Mouse (Mus musculus): ENCODE results near the gene Clcn5. TPM values are rescaled to one million over a fixed set of nuclear protein-coding genes. Genes with fewer than 3 reads are reported as not detected.

Clcn5 gene
- polyA plus RNA-seq, 1 experiment = 14.8 TPM

DNA sequence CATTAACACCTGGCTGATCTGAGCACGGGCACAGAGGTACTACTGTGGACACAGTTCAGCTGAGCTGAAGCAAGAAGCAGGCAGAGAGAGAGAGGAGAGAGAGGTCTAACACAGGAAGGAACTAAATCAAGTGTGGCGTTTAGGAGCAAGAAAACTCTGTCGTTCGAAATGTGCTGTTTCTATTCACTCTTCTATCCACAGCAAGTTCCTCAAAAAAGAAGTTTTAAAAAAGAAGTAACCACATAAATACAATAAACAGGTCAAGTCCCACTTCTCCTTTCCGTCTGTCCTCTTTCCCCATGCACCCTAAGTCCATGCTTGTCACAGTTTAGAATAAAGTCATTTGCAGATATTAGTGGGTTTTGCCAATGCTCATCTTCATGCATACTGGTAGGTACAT, 150.4 kb downstream of the Clcn5 start:
- H3K79me3 ChIP-seq (ENCODE audit: low read depth) = no peaks in the 10 kb centered on the region
- H3K4me3 ChIP-seq (ENCODE audit: insufficient read depth, poor library complexity, severe bottlenecking) = no peak overlapping the region
- TF ChIP-seq CEBPB (IDR thresholded peaks at IDR 0.05; ENCODE audit: low read depth) (no peak), MYOD1 (IDR thresholded peaks at IDR 0.05; ENCODE audit: control insufficient read depth, insufficient read length, low read depth) (no peak), MAX (IDR thresholded peaks at IDR 0.05) (no peak), FOSL1 (IDR thresholded peaks at IDR 0.05; ENCODE audit: insufficient read depth, low read length, poor library complexity, severe bottlenecking) (no peak), CTCF (IDR thresholded peaks at IDR 0.05; ENCODE audit: control insufficient read depth, insufficient read depth, insufficient read length) (no peak), MYOG (IDR thresholded peaks at IDR 0.05; ENCODE audit: control insufficient read depth, extremely low read depth, insufficient read length) (no peak), USF1 (IDR thresholded peaks at IDR 0.05; ENCODE audit: low read depth) (no peak)
- H3K27me3 ChIP-seq (ENCODE audit: control insufficient read depth, insufficient read depth, insufficient read length) = no peaks in the 10 kb centered on the region
- H3K79me2 ChIP-seq (ENCODE audit: control insufficient read depth, insufficient read depth) = no peaks in the 10 kb centered on the region
- H3ac ChIP-seq (ENCODE audit: control insufficient read depth, insufficient read length, low read depth) = no peak overlapping the region
- peaks cover 13% of the 10 kb centered on the region for H3K36me3 ChIP-seq (ENCODE audit: control insufficient read depth, insufficient read depth)

GRCm38 (mm10) chrX:7157976-7158375, 161.2 kb downstream of the Clcn5 start:
- no peak for TF ChIP-seq USF1 (IDR thresholded peaks at IDR 0.05; ENCODE audit: low read depth)
- no peak for TF ChIP-seq MAX (IDR thresholded peaks at IDR 0.05)
- no peak for TF ChIP-seq CEBPB (IDR thresholded peaks at IDR 0.05; ENCODE audit: low read depth)
- TF ChIP-seq MYOG (IDR thresholded peaks at IDR 0.05; ENCODE audit: control insufficient read depth, extremely low read depth, insufficient read length) = no peak
- TF ChIP-seq MYOD1 (IDR thresholded peaks at IDR 0.05; ENCODE audit: control insufficient read depth, insufficient read length, low read depth) = no peak
- no peak for TF ChIP-seq FOSL1 (IDR thresholded peaks at IDR 0.05; ENCODE audit: insufficient read depth, low read length, poor library complexity, severe bottlenecking)
- no peak for TF ChIP-seq CTCF (IDR thresholded peaks at IDR 0.05; ENCODE audit: control insufficient read depth, insufficient read depth, insufficient read length)
- Histone ChIP-seq H3K4me3 (ENCODE audit: insufficient read depth, poor library complexity, severe bottlenecking) (no peak overlapping the region), H3K79me2 (ENCODE audit: control insufficient read depth, insufficient read depth) (no peaks in the 10 kb centered on the region), H3ac (ENCODE audit: control insufficient read depth, insufficient read length, low read depth) (no peak overlapping the region), H3K36me3 (ENCODE audit: control insufficient read depth, insufficient read depth) (peaks cover 44% of the 10 kb centered on the region), H3K79me3 (ENCODE audit: low read depth) (no peaks in the 10 kb centered on the region), H3K27me3 (ENCODE audit: control insufficient read depth, insufficient read depth, insufficient read length) (no peaks in the 10 kb centered on the region)

DNA sequence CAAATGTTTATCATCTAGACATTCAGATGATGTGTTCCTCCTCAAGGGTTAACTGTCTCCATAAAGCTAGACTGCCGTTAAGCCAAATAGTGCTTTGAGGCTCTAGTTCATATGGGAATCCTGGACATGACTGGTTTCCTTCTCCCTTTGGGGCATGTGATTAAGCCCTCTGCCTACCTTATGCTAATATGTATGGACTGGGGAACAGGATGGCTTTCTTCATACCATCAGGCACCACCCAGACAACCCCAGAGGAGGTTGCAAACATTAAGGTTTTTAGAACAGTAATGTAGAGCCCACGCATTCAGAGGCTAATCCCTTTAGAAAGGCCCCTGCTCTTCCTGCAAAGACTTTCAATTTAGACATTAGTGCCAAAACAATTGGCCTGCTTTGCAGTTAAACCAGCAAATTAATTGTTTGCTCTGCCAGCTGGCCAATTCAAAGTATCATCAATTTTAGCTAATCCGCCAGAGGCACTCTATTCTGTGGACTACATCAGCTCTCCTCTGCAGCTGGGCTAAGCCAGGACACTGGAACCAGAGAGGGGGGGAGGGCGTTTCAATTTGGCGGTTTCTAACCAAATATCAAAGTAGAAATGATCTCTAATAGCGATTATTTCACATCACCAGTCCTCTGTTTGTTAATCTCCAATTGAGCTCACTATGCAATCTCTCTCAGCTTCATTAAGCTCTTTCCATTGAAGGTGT, 163.0 kb downstream of the Clcn5 start:
- no peak overlapping the region for H3ac ChIP-seq (ENCODE audit: control insufficient read depth, insufficient read length, low read depth)
- no peak for TF ChIP-seq MYOG (IDR thresholded peaks at IDR 0.05; ENCODE audit: control insufficient read depth, extremely low read depth, insufficient read length)
- TF ChIP-seq MAX (IDR thresholded peaks at IDR 0.05) = no peak
- no peak for TF ChIP-seq FOSL1 (IDR thresholded peaks at IDR 0.05; ENCODE audit: insufficient read depth, low read length, poor library complexity, severe bottlenecking)
- TF ChIP-seq USF1 (IDR thresholded peaks at IDR 0.05; ENCODE audit: low read depth) = no peak
- TF ChIP-seq MYOD1 (IDR thresholded peaks at IDR 0.05; ENCODE audit: control insufficient read depth, insufficient read length, low read depth) = no peak
- TF ChIP-seq CTCF (IDR thresholded peaks at IDR 0.05; ENCODE audit: control insufficient read depth, insufficient read depth, insufficient read length) = no peak
- no peak for TF ChIP-seq CEBPB (IDR thresholded peaks at IDR 0.05; ENCODE audit: low read depth)
- no peaks in the 10 kb centered on the region for H3K79me3 ChIP-seq (ENCODE audit: low read depth)
- peaks cover 30% of the 10 kb centered on the region for H3K36me3 ChIP-seq (ENCODE audit: control insufficient read depth, insufficient read depth)
- H3K79me2 ChIP-seq (ENCODE audit: control insufficient read depth, insufficient read depth) = no peaks in the 10 kb centered on the region
- H3K4me3 ChIP-seq (ENCODE audit: insufficient read depth, poor library complexity, severe bottlenecking) = no peak overlapping the region
- no peaks in the 10 kb centered on the region for H3K27me3 ChIP-seq (ENCODE audit: control insufficient read depth, insufficient read depth, insufficient read length)

DNA sequence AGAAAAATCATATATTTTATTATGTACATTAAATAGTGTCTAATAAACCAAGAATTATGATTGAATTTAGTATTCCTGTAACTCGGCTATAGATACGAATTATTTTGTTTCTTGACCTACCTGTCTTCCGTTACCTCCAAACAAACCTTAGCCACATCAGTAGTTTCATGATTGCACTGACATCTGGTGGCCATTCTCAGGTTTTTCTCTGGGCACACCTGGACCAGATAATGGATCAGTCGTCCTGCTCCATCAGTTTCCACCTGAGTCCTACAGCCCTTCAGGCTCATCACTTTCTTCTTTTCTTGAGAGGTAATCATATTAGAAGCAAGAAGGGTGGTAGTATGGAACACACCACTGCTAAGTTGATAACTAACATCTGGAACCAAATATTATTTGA, 169.0 kb downstream of the Clcn5 start:
- H3K79me3 ChIP-seq (ENCODE audit: low read depth) = no peaks in the 10 kb centered on the region
- H3K36me3 ChIP-seq (ENCODE audit: control insufficient read depth, insufficient read depth) = no peaks in the 10 kb centered on the region
- TF ChIP-seq FOSL1 (IDR thresholded peaks at IDR 0.05; ENCODE audit: insufficient read depth, low read length, poor library complexity, severe bottlenecking) = no peak
- no peak for TF ChIP-seq CTCF (IDR thresholded peaks at IDR 0.05; ENCODE audit: control insufficient read depth, insufficient read depth, insufficient read length)
- TF ChIP-seq CEBPB (IDR thresholded peaks at IDR 0.05; ENCODE audit: low read depth) = no peak
- TF ChIP-seq MAX (IDR thresholded peaks at IDR 0.05) = no peak
- TF ChIP-seq USF1 (IDR thresholded peaks at IDR 0.05; ENCODE audit: low read depth) = no peak
- no peak for TF ChIP-seq MYOG (IDR thresholded peaks at IDR 0.05; ENCODE audit: control insufficient read depth, extremely low read depth, insufficient read length)
- TF ChIP-seq MYOD1 (IDR thresholded peaks at IDR 0.05; ENCODE audit: control insufficient read depth, insufficient read length, low read depth) = no peak

DNA sequence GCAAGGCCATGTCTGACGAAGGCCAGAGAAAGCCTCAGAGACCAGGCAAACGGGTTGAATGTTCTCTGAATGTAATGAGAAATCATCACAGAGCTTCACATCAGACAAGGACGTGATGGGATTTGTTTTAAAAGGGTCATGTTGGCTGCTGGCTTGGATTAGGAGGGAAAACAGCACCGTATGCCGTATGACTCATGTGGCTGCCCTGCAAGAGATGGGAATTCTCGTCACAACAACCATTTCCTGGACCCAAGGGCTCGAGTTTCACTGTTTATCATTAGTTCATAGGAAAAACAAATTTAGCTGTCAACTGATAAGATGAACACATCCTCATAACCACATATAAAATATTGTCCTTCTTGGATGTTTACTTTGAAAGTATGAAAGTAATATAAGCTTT, 173.0 kb downstream of the Clcn5 start:
- no peak overlapping the region for H3ac ChIP-seq (ENCODE audit: control insufficient read depth, insufficient read length, low read depth)
- no peak for TF ChIP-seq FOSL1 (IDR thresholded peaks at IDR 0.05; ENCODE audit: insufficient read depth, low read length, poor library complexity, severe bottlenecking)
- TF ChIP-seq CEBPB (IDR thresholded peaks at IDR 0.05; ENCODE audit: low read depth) = no peak
- TF ChIP-seq MYOD1 (IDR thresholded peaks at IDR 0.05; ENCODE audit: control insufficient read depth, insufficient read length, low read depth) = no peak
- no peak for TF ChIP-seq MYOG (IDR thresholded peaks at IDR 0.05; ENCODE audit: control insufficient read depth, extremely low read depth, insufficient read length)
- TF ChIP-seq USF1 (IDR thresholded peaks at IDR 0.05; ENCODE audit: low read depth) = no peak
- no peak for TF ChIP-seq CTCF (IDR thresholded peaks at IDR 0.05; ENCODE audit: control insufficient read depth, insufficient read depth, insufficient read length)
- TF ChIP-seq MAX (IDR thresholded peaks at IDR 0.05) = no peak
- H3K27me3 ChIP-seq (ENCODE audit: control insufficient read depth, insufficient read depth, insufficient read length) = no peaks in the 10 kb centered on the region
- H3K79me2 ChIP-seq (ENCODE audit: control insufficient read depth, insufficient read depth) = no peaks in the 10 kb centered on the region
- H3K79me3 ChIP-seq (ENCODE audit: low read depth) = no peaks in the 10 kb centered on the region
- H3K36me3 ChIP-seq (ENCODE audit: control insufficient read depth, insufficient read depth) = no peaks in the 10 kb centered on the region
- H3K4me3 ChIP-seq (ENCODE audit: insufficient read depth, poor library complexity, severe bottlenecking) = no peak overlapping the region

More for the DNA sequence above, 169.0 kb downstream of the Clcn5 start:
- no peaks in the 10 kb centered on the region for H3K27me3 ChIP-seq (ENCODE audit: control insufficient read depth, insufficient read depth, insufficient read length)
- H3K79me2 ChIP-seq (ENCODE audit: control insufficient read depth, insufficient read depth) = no peaks in the 10 kb centered on the region
- no peak overlapping the region for H3ac ChIP-seq (ENCODE audit: control insufficient read depth, insufficient read length, low read depth)
- no peak overlapping the region for H3K4me3 ChIP-seq (ENCODE audit: insufficient read depth, poor library complexity, severe bottlenecking)

Measured in C2C12 (cell line).